Mouse (Mus musculus) kidney, adult 2 months (tissue): ENCODE data around the gene Maats1.

Experiments
- CTCF ChIP-seq: fragments of 200-500 bp; conservative IDR thresholded peaks from 2 replicates; pipeline ENCODE4 v1.5.1; 2011; ENCODE audit warnings: low read depth, mild to moderate bottlenecking, control low read depth, low read length, moderate library complexity, mixed read lengths; ENCODE audit not compliant: insufficient read depth, insufficient read length
- POLR2A ChIP-seq: fragments of 200-500 bp; IDR thresholded peaks from one replicate; pipeline ENCODE4 v1.6.1; 2011; ENCODE audit warnings: low read depth, low read length, control low read depth

DNA sequence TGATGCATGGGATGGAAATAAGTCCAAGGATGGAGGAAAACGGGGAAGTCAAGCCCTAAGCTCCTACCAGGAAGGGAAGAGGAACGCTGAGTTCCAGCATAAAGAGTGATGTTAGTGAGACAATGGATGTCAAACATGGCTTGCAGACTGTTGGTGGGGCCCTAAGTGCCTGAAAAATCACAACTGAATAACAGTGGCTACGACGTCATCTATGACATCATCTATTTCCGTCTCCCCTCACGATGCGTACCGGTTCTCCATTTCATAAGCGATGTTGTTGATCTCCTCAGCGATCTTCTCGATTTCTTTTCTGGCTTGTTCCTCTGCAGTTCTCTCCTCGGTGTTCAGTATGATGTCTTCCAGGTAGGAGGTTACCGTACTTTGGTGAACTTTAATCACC, 39.6 kb downstream of the Maats1 start:
- TF ChIP-seq CTCF (no peak), POLR2A (no peak)
